Mouse (Mus musculus) MEL (cell line): ENCODE measurements around the gene P3h2.

Experiments
- CTCF ChIP-seq, 3 experiments: IDR thresholded peaks in 2 of 3; conservative IDR thresholded peaks in 1 of 3; 2 replicates each; pipeline ENCODE4 v1.5.1; 2011 to 2012; ENCODE audit warnings: low read length in 3 of 3, low read depth in 2 of 3, mild to moderate bottlenecking in 2 of 3, improper control_type of control experiment in 1 of 3, inconsistent platforms in 1 of 3, mixed read lengths in 1 of 3, moderate library complexity in 1 of 3; ENCODE audit not compliant: control insufficient read depth in 1 of 3, insufficient read depth in 1 of 3, poor library complexity in 1 of 3, severe bottlenecking in 1 of 3
- EP300 ChIP-seq, 2 experiments: IDR thresholded peaks; 2 replicates each; pipeline ENCODE4 v1.6.1; 2011; ENCODE audit warnings: improper control_type of control experiment in 2 of 2, low read length in 2 of 2, low read depth in 1 of 2, mild to moderate bottlenecking in 1 of 2
- GATA1 ChIP-seq: IDR thresholded peaks from 2 replicates; pipeline ENCODE4 v1.6.1; 2011; ENCODE audit warnings: low read depth, low read length, improper control_type of control experiment
- HCFC1 ChIP-seq: IDR thresholded peaks from 2 replicates; pipeline ENCODE4 v1.6.1; 2012; ENCODE audit warnings: low read depth, mild to moderate bottlenecking, inconsistent platforms, low read length, improper control_type of control experiment, moderate library complexity
- JUND ChIP-seq: IDR thresholded peaks from 2 replicates; pipeline ENCODE4 v1.6.1; 2011; ENCODE audit warnings: low read depth, mild to moderate bottlenecking, improper control_type of control experiment, low read length
- KAT2A ChIP-seq: conservative IDR thresholded peaks from 2 replicates; pipeline ENCODE4 v1.6.1; 2012; ENCODE audit warnings: low read depth, low read length, improper control_type of control experiment, inconsistent platforms
- MAX ChIP-seq: IDR thresholded peaks from 2 replicates; pipeline ENCODE4 v1.6.1; 2011; ENCODE audit warnings: low read length, improper control_type of control experiment
- MEF2A ChIP-seq: IDR thresholded peaks from 2 replicates; pipeline ENCODE4 v1.6.1; 2014; ENCODE audit warnings: low read depth, mild to moderate bottlenecking, inconsistent platforms, low read length, improper control_type of control experiment; ENCODE audit not compliant: poor library complexity, insufficient replicate concordance, severe bottlenecking; ENCODE audit errors: extremely low read depth
- MXI1 ChIP-seq: IDR thresholded peaks from 2 replicates; pipeline ENCODE4 v1.6.1; 2011; ENCODE audit warnings: mild to moderate bottlenecking, low read depth, low read length, improper control_type of control experiment
- RAD21 ChIP-seq: IDR thresholded peaks from 2 replicates; pipeline ENCODE4 v1.6.1; 2011; ENCODE audit warnings: mild to moderate bottlenecking, low read depth, low read length, improper control_type of control experiment
- TCF12 ChIP-seq: IDR thresholded peaks from 2 replicates; pipeline ENCODE4 v1.6.1; 2014; ENCODE audit warnings: low read depth, mild to moderate bottlenecking, inconsistent platforms, low read length, improper control_type of control experiment, moderate library complexity
- USF1 ChIP-seq: IDR thresholded peaks from 2 replicates; pipeline ENCODE4 v1.6.1; 2014; ENCODE audit warnings: low read depth, mild to moderate bottlenecking, inconsistent platforms, low read length, improper control_type of control experiment, moderate library complexity
- ZMIZ1 ChIP-seq: IDR thresholded peaks from 2 replicates; pipeline ENCODE4 v1.6.1; 2012; ENCODE audit warnings: low read depth, mild to moderate bottlenecking, inconsistent platforms, low read length, improper control_type of control experiment, moderate library complexity

- TF ChIP-seq HCFC1, result no peak
- no peak for TF ChIP-seq RAD21
- no peak for TF ChIP-seq EP300 (IDR thresholded peaks at IDR 0.05; ENCODE audit: low read depth in 1 of 2, low read length in 2 of 2)
- TF ChIP-seq CTCF (IDR thresholded peaks at IDR 0.05 in 2 of 3, conservative IDR thresholded peaks at IDR 0.05 in 1 of 3; ENCODE audit: control insufficient read depth in 1 of 3, insufficient read depth in 1 of 3, low read depth in 2 of 3, low read length in 3 of 3, poor library complexity in 1 of 3, severe bottlenecking in 1 of 3), result no peak
- TF ChIP-seq GATA1, result no peak
- TF ChIP-seq MAX, result no peak
- TF ChIP-seq USF1, result no peak
- TF ChIP-seq KAT2A, result no peak
- TF ChIP-seq JUND, result no peak
- no peak for TF ChIP-seq ZMIZ1
- TF ChIP-seq MEF2A, result no peak
- no peak for TF ChIP-seq TCF12
- no peak for TF ChIP-seq MXI1
Measured at GRCm38 (mm10) chr16:26060239-26061085, 45.1 kb downstream of the P3h2 start.
